Mouse (Mus musculus): ENCODE data around the gene Kidins220. TPM values are rescaled to one million over a fixed set of nuclear protein-coding genes. Genes with fewer than 3 reads are reported as not detected.
A peak's percentile ranks its signal among the peaks of the same experiment; 100 is the strongest.

Gene Kidins220
- polyA plus RNA-seq, 1 experiment from 2014 or later = 41.5 TPM

- no peak overlapping the region for H3K27ac ChIP-seq (ENCODE audit: low read length)
- no peaks in the 10 kb centered on the region for H3K9me3 ChIP-seq (ENCODE audit: control insufficient read depth, low read depth, low read length)
- no peaks in the 10 kb centered on the region for H3K4me1 ChIP-seq (ENCODE audit: control insufficient read depth, insufficient read depth, low read length)
- no peak overlapping the region for H3K4me3 ChIP-seq (ENCODE audit: low read depth, low read length)
- peaks cover 20% of the 10 kb centered on the region for H3K36me3 ChIP-seq (ENCODE audit: control insufficient read depth, insufficient read depth, low read length)
- ATAC-seq (ENCODE audit: insufficient number of reproducible peaks, insufficient read depth, low FRiP score, low read depth) = no peak
- WGBS = 90% methylated on average over 7 of the region's 7 CpGs
- H3K27me3 ChIP-seq (ENCODE audit: control insufficient read depth, insufficient read depth, low read length) = no peaks in the 10 kb centered on the region
- H3K9ac ChIP-seq (replicated peaks; ENCODE audit: low read depth, low read length) = no peak overlapping the region; the same call in 1 of the 2 replicates
- H3K4me2 ChIP-seq (replicated peaks; ENCODE audit: low read depth, low read length) = no peak overlapping the region
Observed at GRCm38 (mm10) chr12:24950376-24951046, 24.2 kb upstream of the Kidins220 start.

GRCm38 (mm10) chr12:24952147-24952546, 22.6 kb upstream of the Kidins220 start:
- Histone ChIP-seq H3K9ac (replicated peaks; ENCODE audit: low read depth, low read length) (no peak overlapping the region), H3K27me3 (ENCODE audit: control insufficient read depth, insufficient read depth, low read length) (no peaks in the 10 kb centered on the region), H3K9me3 (ENCODE audit: control insufficient read depth, low read depth, low read length) (no peaks in the 10 kb centered on the region), H3K4me3 (ENCODE audit: low read depth, low read length) (no peak overlapping the region), H3K36me3 (ENCODE audit: control insufficient read depth, insufficient read depth, low read length) (peaks cover 21% of the 10 kb centered on the region), H3K27ac (ENCODE audit: low read length) (no peak overlapping the region), H3K4me2 (replicated peaks; ENCODE audit: low read depth, low read length) (no peak overlapping the region), H3K4me1 (ENCODE audit: control insufficient read depth, insufficient read depth, low read length) (no peaks in the 10 kb centered on the region)
- 47% methylated on average over 6 of the region's 6 CpGs for WGBS
- ATAC-seq (ENCODE audit: insufficient number of reproducible peaks, insufficient read depth, low FRiP score, low read depth) = no peak

GRCm38 (mm10) chr12:24955137-24955536, 19.6 kb upstream of the Kidins220 start:
- ATAC-seq (ENCODE audit: insufficient number of reproducible peaks, insufficient read depth, low FRiP score, low read depth) = no peak
- WGBS = 80% methylated on average over 9 of the region's 9 CpGs
- no peaks in the 10 kb centered on the region for H3K9me3 ChIP-seq (ENCODE audit: control insufficient read depth, low read depth, low read length)
- H3K36me3 ChIP-seq (ENCODE audit: control insufficient read depth, insufficient read depth, low read length) = peaks cover 29% of the 10 kb centered on the region
- no peak overlapping the region for H3K9ac ChIP-seq (replicated peaks; ENCODE audit: low read depth, low read length)
- no peaks in the 10 kb centered on the region for H3K4me1 ChIP-seq (ENCODE audit: control insufficient read depth, insufficient read depth, low read length)
- H3K27ac ChIP-seq (ENCODE audit: low read length) = no peak overlapping the region
- no peaks in the 10 kb centered on the region for H3K27me3 ChIP-seq (ENCODE audit: control insufficient read depth, insufficient read depth, low read length)
- no peak overlapping the region for H3K4me2 ChIP-seq (replicated peaks; ENCODE audit: low read depth, low read length)
- H3K4me3 ChIP-seq (ENCODE audit: low read depth, low read length) = no peak overlapping the region

GRCm38 (mm10) chr12:24958526-24958925, 16.2 kb upstream of the Kidins220 start:
- H3K36me3 ChIP-seq (ENCODE audit: control insufficient read depth, insufficient read depth, low read length) = peaks cover 14% of the 10 kb centered on the region; the same call in 1 of the 2 replicates
- ATAC-seq (ENCODE audit: insufficient number of reproducible peaks, insufficient read depth, low FRiP score, low read depth) = no peak
- no peaks in the 10 kb centered on the region for H3K9me3 ChIP-seq (ENCODE audit: control insufficient read depth, low read depth, low read length)
- no peak overlapping the region for H3K9ac ChIP-seq (replicated peaks; ENCODE audit: low read depth, low read length)
- H3K4me3 ChIP-seq (ENCODE audit: low read depth, low read length) = no peak overlapping the region
- no peak overlapping the region for H3K4me2 ChIP-seq (replicated peaks; ENCODE audit: low read depth, low read length)
- WGBS = 91% methylated on average over 3 of the region's 3 CpGs
- H3K27me3 ChIP-seq (ENCODE audit: control insufficient read depth, insufficient read depth, low read length) = no peaks in the 10 kb centered on the region
- no peak overlapping the region for H3K27ac ChIP-seq (ENCODE audit: low read length)
- H3K4me1 ChIP-seq (ENCODE audit: control insufficient read depth, insufficient read depth, low read length) = no peaks in the 10 kb centered on the region

GRCm38 (mm10) chr12:24961821-24962220, 12.9 kb upstream of the Kidins220 start:
- no peak for ATAC-seq (ENCODE audit: insufficient number of reproducible peaks, insufficient read depth, low FRiP score, low read depth)
- peaks cover 12% of the 10 kb centered on the region; the same call in 1 of the 2 replicates for H3K36me3 ChIP-seq (ENCODE audit: control insufficient read depth, insufficient read depth, low read length)
- H3K27me3 ChIP-seq (ENCODE audit: control insufficient read depth, insufficient read depth, low read length) = no peaks in the 10 kb centered on the region
- no peak overlapping the region for H3K9ac ChIP-seq (replicated peaks; ENCODE audit: low read depth, low read length)
- H3K4me1 ChIP-seq (ENCODE audit: control insufficient read depth, insufficient read depth, low read length) = no peaks in the 10 kb centered on the region
- H3K9me3 ChIP-seq (ENCODE audit: control insufficient read depth, low read depth, low read length) = no peaks in the 10 kb centered on the region
- WGBS = 91% methylated on average over 7 of the region's 7 CpGs
- H3K27ac ChIP-seq (ENCODE audit: low read length) = no peak overlapping the region
- H3K4me2 ChIP-seq (replicated peaks; ENCODE audit: low read depth, low read length) = no peak overlapping the region
- H3K4me3 ChIP-seq (ENCODE audit: low read depth, low read length) = no peak overlapping the region

- WGBS = 78% methylated on average over 11 of the region's 11 CpGs
Observed at GRCm38 (mm10) chr12:24962362-24962967, 12.3 kb upstream of the Kidins220 start.

GRCm38 (mm10) chr12:24963393-24964022, 11.2 kb upstream of the Kidins220 start:
- no peak overlapping the region for H3K4me2 ChIP-seq (replicated peaks; ENCODE audit: low read depth, low read length)
- no peak overlapping the region for H3K9ac ChIP-seq (replicated peaks; ENCODE audit: low read depth, low read length)

More at GRCm38 (mm10) chr12:24962362-24962967, 12.3 kb upstream of the Kidins220 start:
- peaks cover 10% of the 10 kb centered on the region; the same call in 1 of the 2 replicates for H3K36me3 ChIP-seq (ENCODE audit: control insufficient read depth, insufficient read depth, low read length)
- no peak overlapping the region for H3K27ac ChIP-seq (ENCODE audit: low read length)
- no peaks in the 10 kb centered on the region for H3K4me1 ChIP-seq (ENCODE audit: control insufficient read depth, insufficient read depth, low read length)
- H3K9me3 ChIP-seq (ENCODE audit: control insufficient read depth, low read depth, low read length) = no peaks in the 10 kb centered on the region
- no peak overlapping the region for H3K4me3 ChIP-seq (ENCODE audit: low read depth, low read length)
- no peaks in the 10 kb centered on the region for H3K27me3 ChIP-seq (ENCODE audit: control insufficient read depth, insufficient read depth, low read length)
- no peak for ATAC-seq (ENCODE audit: insufficient number of reproducible peaks, insufficient read depth, low FRiP score, low read depth)
- no peak overlapping the region for H3K4me2 ChIP-seq (replicated peaks; ENCODE audit: low read depth, low read length)
- no peak overlapping the region for H3K9ac ChIP-seq (replicated peaks; ENCODE audit: low read depth, low read length)

GRCm38 (mm10) chr12:24965406-24965805, 9.3 kb upstream of the Kidins220 start:
- Histone ChIP-seq H3K36me3 (ENCODE audit: control insufficient read depth, insufficient read depth, low read length) (no peaks in the 10 kb centered on the region), H3K27ac (ENCODE audit: low read length) (no peak overlapping the region), H3K4me1 (ENCODE audit: control insufficient read depth, insufficient read depth, low read length) (no peaks in the 10 kb centered on the region), H3K4me2 (replicated peaks; ENCODE audit: low read depth, low read length) (no peak overlapping the region), H3K4me3 (ENCODE audit: low read depth, low read length) (no peak overlapping the region), H3K9ac (replicated peaks; ENCODE audit: low read depth, low read length) (0 out of 2 replicates have a peak overlapping the region, but pooled peaks have one; percentile 14), H3K27me3 (ENCODE audit: control insufficient read depth, insufficient read depth, low read length) (no peaks in the 10 kb centered on the region), H3K9me3 (ENCODE audit: control insufficient read depth, low read depth, low read length) (no peaks in the 10 kb centered on the region)
- WGBS = 78% methylated on average over 6 of the region's 6 CpGs
- no peak for ATAC-seq (ENCODE audit: insufficient number of reproducible peaks, insufficient read depth, low FRiP score, low read depth)

More at GRCm38 (mm10) chr12:24963393-24964022, 11.2 kb upstream of the Kidins220 start:
- Histone ChIP-seq H3K4me1 (ENCODE audit: control insufficient read depth, insufficient read depth, low read length) (no peaks in the 10 kb centered on the region), H3K9me3 (ENCODE audit: control insufficient read depth, low read depth, low read length) (no peaks in the 10 kb centered on the region), H3K27me3 (ENCODE audit: control insufficient read depth, insufficient read depth, low read length) (no peaks in the 10 kb centered on the region), H3K36me3 (ENCODE audit: control insufficient read depth, insufficient read depth, low read length) (peaks cover 10% of the 10 kb centered on the region; the same call in 1 of the 2 replicates), H3K27ac (ENCODE audit: low read length) (peak overlapping the region; percentile 27; the same call in 1 of the 2 replicates), H3K4me3 (ENCODE audit: low read depth, low read length) (no peak overlapping the region)
- no peak for ATAC-seq (ENCODE audit: insufficient number of reproducible peaks, insufficient read depth, low FRiP score, low read depth)
- 64% methylated on average over 13 of the region's 13 CpGs for WGBS
